Mouse (Mus musculus) ES-Bruce4 (cell line): ENCODE measurements around the gene Limk2.

Experiments
- CTCF ChIP-seq: IDR thresholded peaks from one replicate; pipeline ENCODE4 v1.8.1; 2011; ENCODE audit warnings: low read depth, low read length
- POLR2A ChIP-seq: IDR thresholded peaks from one replicate; pipeline ENCODE4 v1.8.1; 2011; ENCODE audit warnings: low read length; ENCODE audit not compliant: insufficient read depth

DNA sequence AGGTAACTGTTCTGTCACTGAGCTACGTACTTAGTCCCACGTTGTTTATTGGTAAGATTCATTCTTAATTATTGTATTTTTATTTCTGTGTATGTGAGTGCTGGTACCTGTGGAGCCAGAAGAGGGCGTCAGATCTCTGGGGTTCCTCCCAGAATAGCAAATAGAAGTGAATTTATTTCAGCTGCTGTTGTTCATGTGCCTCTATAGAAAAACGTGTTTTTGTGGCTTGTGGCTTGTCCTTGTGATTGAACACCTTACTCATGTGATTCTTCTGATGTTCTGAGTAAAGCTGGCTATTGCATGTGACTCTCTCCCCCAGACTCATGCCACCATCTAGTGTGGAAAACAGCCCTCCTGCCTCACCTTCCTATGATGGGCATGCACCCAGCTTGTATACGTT lies 80.7 kb downstream of the Limk2 start:
- TF ChIP-seq POLR2A (no peak), CTCF (no peak)
